Mouse (Mus musculus) CH12.LX (cell line): Measurements from ENCODE around the gene Rps6ka1.

Experiments used
- CHD1 ChIP-seq: IDR thresholded peaks from 2 replicates; pipeline ENCODE4 v1.6.1; 2012; ENCODE audit warnings: low read depth, low read length, improper control_type of control experiment, inconsistent platforms
- CTCF ChIP-seq, 2 experiments: IDR thresholded peaks in 1 of 2; conservative IDR thresholded peaks in 1 of 2; 2 replicates each; pipeline ENCODE4 v1.5.1; 2011 to 2012; ENCODE audit warnings: low read depth in 2 of 2, low read length in 2 of 2, improper control_type of control experiment in 1 of 2, inconsistent platforms in 1 of 2, mild to moderate bottlenecking in 1 of 2, moderate library complexity in 1 of 2
- ELF1 ChIP-seq: IDR thresholded peaks from 2 replicates; pipeline ENCODE4 v1.6.1; 2014; ENCODE audit warnings: low read depth, mild to moderate bottlenecking, inconsistent platforms, low read length, improper control_type of control experiment
- EP300 ChIP-seq: IDR thresholded peaks from 2 replicates; pipeline ENCODE4 v1.6.1; 2011; ENCODE audit warnings: low read length, improper control_type of control experiment
- JUND ChIP-seq: conservative IDR thresholded peaks from 2 replicates; pipeline ENCODE4 v1.6.1; 2011; ENCODE audit warnings: low read depth, low read length, improper control_type of control experiment
- MEF2A ChIP-seq: IDR thresholded peaks from 2 replicates; pipeline ENCODE4 v1.6.1; 2014; ENCODE audit warnings: low read depth, mild to moderate bottlenecking, inconsistent platforms, low read length, improper control_type of control experiment, borderline replicate concordance
- MYC ChIP-seq: IDR thresholded peaks from 2 replicates; pipeline ENCODE4 v1.6.1; 2011; ENCODE audit warnings: low read depth, mild to moderate bottlenecking, improper control_type of control experiment, low read length
- NRF1 ChIP-seq: IDR thresholded peaks from 2 replicates; pipeline ENCODE4 v1.6.1; 2014; ENCODE audit warnings: low read depth, mild to moderate bottlenecking, inconsistent platforms, low read length, improper control_type of control experiment, moderate library complexity
- POLR2AphosphoS2 ChIP-seq: IDR thresholded peaks from 2 replicates; pipeline ENCODE4 v1.6.1; 2011; ENCODE audit warnings: low read depth, low read length, improper control_type of control experiment
- SIN3A ChIP-seq: IDR thresholded peaks from 2 replicates; pipeline ENCODE4 v1.6.1; 2012; ENCODE audit warnings: low read length, improper control_type of control experiment, inconsistent platforms
- SMC3 ChIP-seq: IDR thresholded peaks from 2 replicates; pipeline ENCODE4 v1.6.1; 2011; ENCODE audit warnings: low read depth, low read length, improper control_type of control experiment
- TCF12 ChIP-seq: IDR thresholded peaks from 2 replicates; pipeline ENCODE4 v1.6.1; 2014; ENCODE audit warnings: low read depth, mild to moderate bottlenecking, inconsistent platforms, low read length, improper control_type of control experiment
- USF2 ChIP-seq: conservative IDR thresholded peaks from 2 replicates; pipeline ENCODE4 v1.6.1; 2011; ENCODE audit warnings: low read depth, low read length, improper control_type of control experiment
- ZC3H11A ChIP-seq: IDR thresholded peaks from 2 replicates; pipeline ENCODE4 v1.6.1; 2012; ENCODE audit warnings: low read depth, mild to moderate bottlenecking, inconsistent platforms, low read length, improper control_type of control experiment

DNA sequence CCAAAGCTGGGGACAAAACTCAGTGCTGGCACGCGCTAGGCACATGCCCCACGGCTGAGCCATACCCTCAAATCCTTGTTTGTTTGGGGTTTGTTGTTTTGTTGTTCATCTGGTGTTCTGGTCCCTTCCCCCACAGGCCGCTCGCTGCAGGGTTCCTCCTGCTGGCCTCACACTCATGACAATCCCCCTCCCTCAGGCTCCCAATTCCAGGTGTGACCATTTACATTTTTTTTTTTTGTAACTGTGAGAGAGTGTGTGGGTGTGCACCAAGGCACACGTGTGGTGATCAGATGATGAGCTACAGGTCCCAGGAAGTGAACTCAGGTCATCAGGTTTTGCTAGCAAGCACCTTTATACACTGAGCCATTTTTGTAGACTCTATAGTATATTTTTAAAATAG, 87.0 kb downstream of the Rps6ka1 start:
- no peak for TF ChIP-seq TCF12
- no peak for TF ChIP-seq MYC
- no peak for TF ChIP-seq CHD1
- TF ChIP-seq ELF1: no peak
- no peak for TF ChIP-seq CTCF (conservative IDR thresholded peaks at IDR 0.05 in 1 of 2, IDR thresholded peaks at IDR 0.05 in 1 of 2; ENCODE audit: low read depth in 2 of 2, low read length in 2 of 2)
- no peak for TF ChIP-seq NRF1
- no peak for TF ChIP-seq EP300
- TF ChIP-seq SIN3A: no peak
- TF ChIP-seq ZC3H11A: no peak
- TF ChIP-seq MEF2A: no peak
- TF ChIP-seq POLR2AphosphoS2: no peak
- TF ChIP-seq JUND: no peak
- TF ChIP-seq USF2: no peak
- no peak for TF ChIP-seq SMC3
